Mouse (Mus musculus) kidney, embryonic 15.5 days (tissue): ENCODE measurements around the gene Ccnl1. TPM values are rescaled to one million over a fixed set of nuclear protein-coding genes. Genes with fewer than 3 reads are reported as not detected.
A peak's percentile ranks its signal among the peaks of the same experiment; 100 is the strongest.

ENCODE experiments used
- ATAC-seq: fragments of 200-750 bp; cut with Nextera tagmentation; replicated peaks from 2 replicates; pipeline ENCODE4 v1.8.0; 2017; ENCODE audit warnings: moderate TSS enrichment; ENCODE audit not compliant: low FRiP score
- H3K27ac ChIP-seq: fragments of 300-500 bp; sonication (generic); 2 replicates; pipeline ENCODE4 v1.5.1; 2015; ENCODE audit warnings: mild to moderate bottlenecking, inconsistent platforms
- H3K27me3 ChIP-seq: fragments of 300-500 bp; sonication (generic); 2 replicates; pipeline ENCODE4 v1.6.1; 2015; ENCODE audit warnings: inconsistent platforms
- H3K36me3 ChIP-seq: fragments of 300-500 bp; sonication (generic); 2 replicates; pipeline ENCODE4 v1.6.1; 2015; ENCODE audit warnings: inconsistent platforms
- H3K4me1 ChIP-seq: fragments of 300-500 bp; sonication (generic); 2 replicates; pipeline ENCODE4 v1.6.1; 2015; ENCODE audit warnings: inconsistent platforms
- H3K4me2 ChIP-seq: fragments of 300-500 bp; sonication (generic); 2 replicates; pipeline ENCODE4 v1.6.1; 2015; ENCODE audit warnings: moderate library complexity, mild to moderate bottlenecking, inconsistent platforms
- H3K4me3 ChIP-seq: fragments of 300-500 bp; sonication (generic); replicated peaks from 2 replicates; pipeline ENCODE4 v1.5.1; 2015; ENCODE audit warnings: mild to moderate bottlenecking, inconsistent platforms
- H3K9ac ChIP-seq: fragments of 300-500 bp; sonication (generic); 2 replicates; pipeline ENCODE4 v1.6.1; 2015; ENCODE audit warnings: mild to moderate bottlenecking, inconsistent platforms
- H3K9me3 ChIP-seq: fragments of 300-500 bp; sonication (generic); replicated peaks from 2 replicates; pipeline ENCODE4 v1.6.1; 2016; ENCODE audit warnings: inconsistent platforms
- WGBS: fragments of 180-500 bp; shearing (Covaris S2); methylation state at CpG from one replicate; pipeline ENCODE4 v1.1.7; 2015; ENCODE audit warnings: mixed read lengths; 5-methylcytosine and 5-hydroxymethylcytosine counted together
- polyA plus RNA-seq: library from polyadenylated mRNA; unstranded; fragments of >200 nt; fragmentation: Nextera tagmentation; extraction: Ambion mirVana; gene quantifications from 2 replicates; pipeline ENCODE4 v1.2.1, GENCODE M21; 2015

The Ccnl1 gene
- polyA plus RNA-seq = 99.6 and 101 TPM in 2 replicates

- H3K9ac ChIP-seq = peak within 1 kb of the TSS; percentile 99
- peak within 1 kb of the TSS; percentile 100 for H3K27ac ChIP-seq
- under 1% methylated on average over 70 of the region's 70 CpGs for WGBS
- peaks cover 26% of the 10 kb centered on the region for H3K36me3 ChIP-seq
- H3K4me3 ChIP-seq = peak within 1 kb of the TSS; percentile 97
- peaks cover 29% of the 10 kb centered on the region for H3K4me1 ChIP-seq
- no peaks in the 10 kb centered on the region for H3K9me3 ChIP-seq
- H3K27me3 ChIP-seq = no peaks in the 10 kb centered on the region
- peak; percentile 96 for ATAC-seq
- peak within 1 kb of the TSS; percentile 81 for H3K4me2 ChIP-seq
These were observed at the start of gene Ccnl1 for GRCm38 (mm10) chr3:65958102-65958839. Gene Ccnl1 (minus strand): TSS chr3:65958249.

- no peak for ATAC-seq
- 86% methylated on average over 4 of the region's 4 CpGs for WGBS
- H3K9ac ChIP-seq = no peak overlapping the region
- no peaks in the 10 kb centered on the region for H3K9me3 ChIP-seq
- H3K4me3 ChIP-seq = no peak overlapping the region
- H3K27me3 ChIP-seq = no peaks in the 10 kb centered on the region
- H3K27ac ChIP-seq = no peak overlapping the region
- no peak overlapping the region for H3K4me2 ChIP-seq
- H3K4me1 ChIP-seq = no peaks in the 10 kb centered on the region
- no peaks in the 10 kb centered on the region for H3K36me3 ChIP-seq
These were observed 46.9 kb upstream of the Ccnl1 start for GRCm38 (mm10) chr3:66004989-66005388.

- Histone ChIP-seq H3K9me3 (no peaks in the 10 kb centered on the region), H3K27me3 (no peaks in the 10 kb centered on the region), H3K4me2 (no peak overlapping the region), H3K4me3 (no peak overlapping the region), H3K27ac (no peak overlapping the region), H3K9ac (no peak overlapping the region), H3K4me1 (no peaks in the 10 kb centered on the region), H3K36me3 (no peaks in the 10 kb centered on the region)
- WGBS = 64% methylated on average over 7 of the region's 7 CpGs
- ATAC-seq = no peak
These were observed 46.3 kb upstream of the Ccnl1 start for GRCm38 (mm10) chr3:66004220-66004951.

- no peak overlapping the region for H3K4me2 ChIP-seq
- no peak overlapping the region for H3K9ac ChIP-seq
- H3K27me3 ChIP-seq = no peaks in the 10 kb centered on the region
- peak; percentile 40; the same call in 1 of the 2 replicates for ATAC-seq
- WGBS = 88% methylated on average over 2 of the region's 2 CpGs
- H3K4me3 ChIP-seq = no peak overlapping the region
- H3K27ac ChIP-seq = no peak overlapping the region
- no peaks in the 10 kb centered on the region for H3K36me3 ChIP-seq
- H3K9me3 ChIP-seq = no peaks in the 10 kb centered on the region
- H3K4me1 ChIP-seq = 0 out of 2 replicates have a peak, but pooled peaks cover 7% of the 10 kb centered on the region
These were observed 42.4 kb upstream of the Ccnl1 start for GRCm38 (mm10) chr3:66000400-66000799.

GRCm38 (mm10) chr3:65997360-65998008, 39.4 kb upstream of the Ccnl1 start:
- Histone ChIP-seq H3K27me3 (no peaks in the 10 kb centered on the region), H3K9me3 (no peaks in the 10 kb centered on the region), H3K4me2 (no peak overlapping the region), H3K36me3 (no peaks in the 10 kb centered on the region), H3K9ac (no peak overlapping the region), H3K27ac (no peak overlapping the region), H3K4me1 (0 out of 2 replicates have a peak, but pooled peaks cover 7% of the 10 kb centered on the region), H3K4me3 (no peak overlapping the region)
- ATAC-seq = peak; percentile 84
- 26% methylated on average over 7 of the region's 7 CpGs for WGBS

GRCm38 (mm10) chr3:65992395-65993340, 34.6 kb upstream of the Ccnl1 start:
- Histone ChIP-seq H3K4me2 (no peak overlapping the region), H3K9ac (no peak overlapping the region), H3K27me3 (no peaks in the 10 kb centered on the region), H3K4me3 (no peak overlapping the region), H3K27ac (no peak overlapping the region), H3K4me1 (0 out of 2 replicates have a peak, but pooled peaks cover 5% of the 10 kb centered on the region), H3K9me3 (no peaks in the 10 kb centered on the region), H3K36me3 (no peaks in the 10 kb centered on the region)
- WGBS = 82% methylated on average over 11 of the region's 11 CpGs
- ATAC-seq = no peak

- Histone ChIP-seq H3K36me3 (no peaks in the 10 kb centered on the region), H3K27ac (no peak overlapping the region), H3K4me1 (no peaks in the 10 kb centered on the region), H3K4me2 (no peak overlapping the region), H3K27me3 (no peaks in the 10 kb centered on the region), H3K4me3 (no peak overlapping the region), H3K9me3 (no peaks in the 10 kb centered on the region), H3K9ac (no peak overlapping the region)
- ATAC-seq = no peak
- 17% methylated on average over 3 of the region's 3 CpGs for WGBS
These were observed 33.1 kb upstream of the Ccnl1 start for GRCm38 (mm10) chr3:65990957-65991646.

- no peak overlapping the region for H3K27ac ChIP-seq
- 70% methylated on average over 4 of the region's 4 CpGs for WGBS
- H3K36me3 ChIP-seq = no peaks in the 10 kb centered on the region
- no peak overlapping the region for H3K4me3 ChIP-seq
- H3K9ac ChIP-seq = no peak overlapping the region
- no peaks in the 10 kb centered on the region for H3K9me3 ChIP-seq
- no peaks in the 10 kb centered on the region for H3K4me1 ChIP-seq
- ATAC-seq = no peak
- no peaks in the 10 kb centered on the region for H3K27me3 ChIP-seq
- no peak overlapping the region for H3K4me2 ChIP-seq
These were observed 32.5 kb upstream of the Ccnl1 start for GRCm38 (mm10) chr3:65990524-65990923.

GRCm38 (mm10) chr3:65988711-65989495, 30.9 kb upstream of the Ccnl1 start:
- Histone ChIP-seq H3K27me3 (no peaks in the 10 kb centered on the region), H3K27ac (no peak overlapping the region), H3K9ac (no peak overlapping the region), H3K4me3 (no peak overlapping the region), H3K4me2 (no peak overlapping the region), H3K36me3 (no peaks in the 10 kb centered on the region), H3K4me1 (no peaks in the 10 kb centered on the region), H3K9me3 (no peaks in the 10 kb centered on the region)
- no peak for ATAC-seq
- 80% methylated on average over 8 of the region's 8 CpGs for WGBS

GRCm38 (mm10) chr3:65976296-65976695, 18.2 kb upstream of the Ccnl1 start:
- H3K9me3 ChIP-seq = no peaks in the 10 kb centered on the region
- no peak overlapping the region for H3K4me3 ChIP-seq
- no peaks in the 10 kb centered on the region for H3K36me3 ChIP-seq
- ATAC-seq = no peak
- no peak overlapping the region for H3K4me2 ChIP-seq
- H3K9ac ChIP-seq = no peak overlapping the region
- 63% methylated on average over 3 of the region's 3 CpGs for WGBS
- H3K4me1 ChIP-seq = peaks cover 19% of the 10 kb centered on the region
- H3K27me3 ChIP-seq = no peaks in the 10 kb centered on the region
- no peak overlapping the region for H3K27ac ChIP-seq
